In the genomic region with DNA sequence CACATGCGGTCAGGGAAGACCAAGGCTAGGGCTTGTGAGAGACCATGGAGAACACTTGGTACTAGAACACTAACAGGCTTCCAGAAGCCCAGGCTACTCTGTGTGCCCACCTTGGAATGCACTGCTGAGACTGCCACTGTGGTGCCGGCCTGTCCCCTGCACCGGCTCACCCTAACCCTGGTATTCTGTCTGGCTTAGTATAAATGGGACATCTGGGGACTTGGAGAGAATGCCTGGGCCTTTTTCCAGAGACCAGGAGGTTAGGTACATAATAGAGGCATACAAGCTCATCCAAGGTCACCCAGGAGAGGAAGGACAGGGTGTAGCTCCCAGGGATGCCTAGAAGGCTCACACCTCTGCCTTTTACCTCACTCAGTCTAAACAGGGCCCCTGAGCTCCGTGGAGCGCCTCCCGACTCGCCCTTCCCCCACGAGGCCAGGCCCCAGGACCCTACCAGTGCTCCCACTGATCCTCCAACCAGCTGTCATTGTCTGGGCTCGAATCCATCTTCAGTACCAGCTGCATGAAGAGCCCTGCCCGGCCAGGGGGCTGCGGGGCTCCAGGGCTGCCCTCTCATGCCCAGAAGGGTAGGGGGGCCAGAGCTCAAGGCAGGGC, we compare ENCODE assay signal across 9 mouse cellular contexts. TPM values are rescaled to one million over a fixed set of nuclear protein-coding genes. Genes with fewer than 3 reads are reported as not detected.
A peak's percentile ranks its signal among the peaks of the same experiment; 100 is the strongest.
DNase-seq lines count a peak whose midpoint lies in the region; ATAC-seq and TF ChIP-seq lines count a peak whose summit lies in the region.
"Had no signal": no experiment of that assay in that cellular context is flagged by ENCODE, and none has a peak within 500 bp of the region (broad histone marks: within the 10 kb centered on the region; RNA-seq: fewer than 3 reads in every experiment).

No protein-coding gene starts in this region.

- WGBS in heart, embryonic 11.5 days (ENCODE audit: insufficient replicate concordance) = 33% methylated on average over 11 of the region's 11 CpGs
- 20% methylated on average over 11 of the region's 11 CpGs for WGBS in forebrain, embryonic 13.5 days
- WGBS in liver, embryonic 14.5 days (ENCODE audit: insufficient replicate concordance) = 35% methylated on average over 11 of the region's 11 CpGs

- ATAC-seq in heart, embryonic 11.5 days (replicated peaks; ENCODE audit: insufficient number of reproducible peaks, low FRiP score, low TSS enrichment) = no peak
- no peak for ATAC-seq in forebrain, embryonic 13.5 days
- ATAC-seq in liver, embryonic 14.5 days (ENCODE audit: insufficient read depth) = no peak

- no peak for DNase-seq in heart, adult 8-10 months (ENCODE audit: low spot score)
- no peak for DNase-seq in liver, embryonic 14.5 days (ENCODE audit: low read depth in 3 of 3, low spot score in 3 of 3)
- no peak for DNase-seq in natural killer cell, adult 2 months (ENCODE audit: low spot score in 2 of 2)
- DNase-seq in urinary bladder, postnatal 14 days (ENCODE audit: low spot score) = no peak
- DNase-seq in layer of hippocampus, adult 9-11 months = no peak

- TF ChIP-seq EP300 in liver, embryonic 14.5 days (IDR thresholded peaks at IDR 0.05; ENCODE audit: low read depth) = no peak

- no peak for TF ChIP-seq CTCF in E14TG2a.4 (conservative IDR thresholded peaks at IDR 0.05; ENCODE audit: low read length)
- no peak for TF ChIP-seq CTCF in liver, embryonic 14.5 days (IDR thresholded peaks at IDR 0.05; ENCODE audit: low read depth)

- H3K27me3 ChIP-seq in heart, embryonic 11.5 days (ENCODE audit: control insufficient read depth, insufficient read depth, low read length) = peaks cover 56% of the 10 kb centered on the region
- H3K27me3 ChIP-seq in E14TG2a.4 (ENCODE audit: insufficient read depth, low read length) = peaks cover 42% of the 10 kb centered on the region
- H3K27me3 ChIP-seq in forebrain, embryonic 13.5 days = no peaks in the 10 kb centered on the region
- H3K27me3 ChIP-seq in liver, embryonic 14.5 days (ENCODE audit: control insufficient read depth, insufficient read depth, low read length) = peaks cover 58% of the 10 kb centered on the region

- H3K4me2 ChIP-seq in heart, embryonic 11.5 days = peak overlapping the region; percentile 59
- peak overlapping the region; percentile 65 for H3K4me2 ChIP-seq in forebrain, embryonic 13.5 days
- no peak overlapping the region; the same call in none of the 2 replicates for H3K4me2 ChIP-seq in liver, embryonic 14.5 days (ENCODE audit: low read depth)

- no peaks in the 10 kb centered on the region for H3K36me3 ChIP-seq in heart, embryonic 11.5 days (ENCODE audit: control insufficient read depth, insufficient read depth, low read length)
- H3K36me3 ChIP-seq in E14TG2a.4 (ENCODE audit: insufficient read depth, low read length) = peaks cover 6% of the 10 kb centered on the region; the same call in 1 of the 2 replicates
- H3K36me3 ChIP-seq in forebrain, embryonic 13.5 days (ENCODE audit: poor library complexity, severe bottlenecking) = peaks cover 9% of the 10 kb centered on the region
- H3K36me3 ChIP-seq in liver, embryonic 14.5 days (replicated peaks; ENCODE audit: control insufficient read depth, insufficient read depth, low read depth) = no peaks in the 10 kb centered on the region
- H3K36me3 ChIP-seq: G1E had no signal

- H3K9me3 ChIP-seq in heart, embryonic 11.5 days (replicated peaks; ENCODE audit: control insufficient read depth, low read length) = no peaks in the 10 kb centered on the region
- no peaks in the 10 kb centered on the region for H3K9me3 ChIP-seq in E14TG2a.4 (ENCODE audit: low read length)
- no peaks in the 10 kb centered on the region for H3K9me3 ChIP-seq in forebrain, embryonic 13.5 days (replicated peaks)
- no peaks in the 10 kb centered on the region for H3K9me3 ChIP-seq in liver, embryonic 14.5 days (ENCODE audit: control insufficient read depth, low read length)
- H3K9me3 ChIP-seq: G1E had no signal

- no peak overlapping the region for H3K27ac ChIP-seq in heart, embryonic 11.5 days (ENCODE audit: low read depth, low read length)
- peak overlapping the region; percentile 80 for H3K27ac ChIP-seq in forebrain, embryonic 13.5 days
- H3K27ac ChIP-seq in liver, embryonic 14.5 days = no peak overlapping the region

- H3K9ac ChIP-seq in heart, embryonic 11.5 days (ENCODE audit: low read depth, low read length) = peak overlapping the region; percentile 23
- peak overlapping the region; percentile 74 for H3K9ac ChIP-seq in forebrain, embryonic 13.5 days
- H3K9ac ChIP-seq in liver, embryonic 14.5 days (replicated peaks) = no peak overlapping the region

- peak overlapping the region; percentile 30 for H3K4me3 ChIP-seq in heart, embryonic 11.5 days (ENCODE audit: low read depth, low read length)
- H3K4me3 ChIP-seq in E14TG2a.4 (replicated peaks; ENCODE audit: low read length) = peak overlapping the region; percentile 61
- H3K4me3 ChIP-seq in forebrain, embryonic 13.5 days = peak overlapping the region; percentile 36
- 0 out of 4 replicates have a peak overlapping the region, but pooled peaks have one; percentile 10 to 20 for H3K4me3 ChIP-seq in liver, embryonic 14.5 days (ENCODE audit: insufficient read depth in 1 of 2, low read depth in 2 of 2, low read length in 2 of 2)

- peaks cover 8% of the 10 kb centered on the region for H3K4me1 ChIP-seq in heart, embryonic 11.5 days (ENCODE audit: control insufficient read depth, insufficient read depth, low read length)
- H3K4me1 ChIP-seq in E14TG2a.4 (replicated peaks; ENCODE audit: low read depth, low read length) = peaks cover 46% of the 10 kb centered on the region
- peaks cover 57% of the 10 kb centered on the region for H3K4me1 ChIP-seq in forebrain, embryonic 13.5 days
- H3K4me1 ChIP-seq in liver, embryonic 14.5 days (replicated peaks; ENCODE audit: control insufficient read depth in 2 of 2, insufficient read depth in 2 of 2, low read length in 1 of 2) = peaks cover 0 to 4% of the 10 kb centered on the region in 2 experiments; a peak in 2 of 4 replicates

RNA-seq across cellular contexts. Expression of a gene that starts 9.3 kb away (rescaled TPM):
- polyA plus RNA-seq in heart, embryonic 11.5 days (2014; fragmentation: Nextera tagmentation; extraction: Ambion mirVana) = 2.7 and 4.1 TPM in 2 replicates
- 1 to 10 TPM; 3.4 to 4.6 (median 3.9) TPM for total RNA-seq in heart, adult 8-10 months (2022)
- polyA plus RNA-seq in forebrain, embryonic 13.5 days (2015; fragmentation: Nextera tagmentation; extraction: Ambion mirVana) = 66.9 and 71.1 TPM in 2 replicates
- 1.2 TPM in 2 replicates for polyA plus RNA-seq in liver, embryonic 14.5 days (2012; rRNA removed)
- 0.43 and 0.62 TPM in 2 replicates for polyA plus RNA-seq in liver, embryonic 14.5 days (2014; fragmentation: Nextera tagmentation; extraction: Ambion mirVana)

RNA-seq across cellular contexts. Expression of a gene that starts 9.5 kb away (rescaled TPM):
- 0.67 and 0.89 TPM in 2 replicates for polyA plus RNA-seq in heart, embryonic 11.5 days (2014; fragmentation: Nextera tagmentation; extraction: Ambion mirVana)
- 1 to 10 TPM in 2 of 4 experiments, under 1 TPM in 2; 0.26 to 1.5 (median 0.86) TPM for total RNA-seq in heart, adult 8-10 months (2022)
- polyA plus RNA-seq in forebrain, embryonic 13.5 days (2015; fragmentation: Nextera tagmentation; extraction: Ambion mirVana) = 6.2 and 6.6 TPM in 2 replicates
- 0.63 and 1.1 TPM in 2 replicates for polyA plus RNA-seq in liver, embryonic 14.5 days (2012; rRNA removed)
- 0.66 and 0.85 TPM in 2 replicates for polyA plus RNA-seq in liver, embryonic 14.5 days (2014; fragmentation: Nextera tagmentation; extraction: Ambion mirVana)

RNA-seq across cellular contexts. Expression of a gene that starts 17.1 kb away (rescaled TPM):
- 0.93 and 2.0 TPM in 2 replicates for polyA plus RNA-seq in heart, embryonic 11.5 days (2014; fragmentation: Nextera tagmentation; extraction: Ambion mirVana)
- under 1 TPM in 1 of 4 experiments, not detected in 3; 0.75 TPM for total RNA-seq in heart, adult 8-10 months (2022)
- polyA plus RNA-seq in forebrain, embryonic 13.5 days (2015; fragmentation: Nextera tagmentation; extraction: Ambion mirVana) = 1.5 and 2.4 TPM in 2 replicates
- polyA plus RNA-seq in liver, embryonic 14.5 days (2012; rRNA removed) = 3.1 and 3.2 TPM in 2 replicates
- polyA plus RNA-seq in liver, embryonic 14.5 days (2014; fragmentation: Nextera tagmentation; extraction: Ambion mirVana) = 1.9 and 2.3 TPM in 2 replicates
- polyA plus RNA-seq: G1E had no signal

RNA-seq across cellular contexts. Expression of a gene that starts 17.3 kb away (rescaled TPM):
- 12.5 and 13.6 TPM in 2 replicates for polyA plus RNA-seq in heart, embryonic 11.5 days (2014; fragmentation: Nextera tagmentation; extraction: Ambion mirVana)
- 10 to 100 TPM; 22.2 to 28.5 (median 25.3) TPM for total RNA-seq in heart, adult 8-10 months (2022)
- polyA plus RNA-seq in forebrain, embryonic 13.5 days (2015; fragmentation: Nextera tagmentation; extraction: Ambion mirVana) = 33.8 and 33.9 TPM in 2 replicates
- polyA plus RNA-seq in liver, embryonic 14.5 days (2012; rRNA removed) = 14.8 and 15.5 TPM in 2 replicates
- 19.5 and 20.9 TPM in 2 replicates for polyA plus RNA-seq in liver, embryonic 14.5 days (2014; fragmentation: Nextera tagmentation; extraction: Ambion mirVana)

RNA-seq across cellular contexts. Expression of a gene that starts 42.0 kb away (rescaled TPM):
- 15.3 and 17.7 TPM in 2 replicates for polyA plus RNA-seq in heart, embryonic 11.5 days (2014; fragmentation: Nextera tagmentation; extraction: Ambion mirVana)
- 10 to 100 TPM; 22.6 to 35.6 (median 32.8) TPM for total RNA-seq in heart, adult 8-10 months (2022)
- 28.2 and 29.4 TPM in 2 replicates for polyA plus RNA-seq in forebrain, embryonic 13.5 days (2015; fragmentation: Nextera tagmentation; extraction: Ambion mirVana)
- polyA plus RNA-seq in liver, embryonic 14.5 days (2012; rRNA removed) = 5.9 and 6.2 TPM in 2 replicates
- 6.0 and 7.2 TPM in 2 replicates for polyA plus RNA-seq in liver, embryonic 14.5 days (2014; fragmentation: Nextera tagmentation; extraction: Ambion mirVana)

Comparison
In these comparisons a context has a peak if more than half of its experiments do, and no peak if none do; other contexts are left out.
1. RNA of a gene that starts 9.3 kb away (polyA plus RNA-seq): 66.9 to 71.1 TPM in forebrain, embryonic 13.5 days; 2.7 to 4.1 TPM in heart, embryonic 11.5 days and 0.43 to 1.2 TPM in liver, embryonic 14.5 days; every median in the first group is over 10 times any median in the second.
2. Peak in every context shown above with its lines, with median percentiles within 50 percentile points of each other: H3K4me3 ChIP-seq.